Mouse (Mus musculus): ENCODE data around the gene Thy1. TPM values are rescaled to one million over a fixed set of nuclear protein-coding genes. Genes with fewer than 3 reads are reported as not detected.

The Thy1 gene
- polyA plus RNA-seq, 1 experiment from 2014 or later, result 13.0 TPM

- no peak overlapping the region for H3K27ac ChIP-seq (replicated peaks)
- ATAC-seq (ENCODE audit: low FRiP score), result no peak
- peaks cover 7% of the 10 kb centered on the region; the same call in 1 of the 2 replicates for H3K36me3 ChIP-seq
- no peak overlapping the region for H3K9ac ChIP-seq (replicated peaks)
- WGBS, result 56% methylated on average over 10 of the region's 10 CpGs
- H3K4me2 ChIP-seq, result no peak overlapping the region
- peaks cover 38% of the 10 kb centered on the region for H3K4me1 ChIP-seq
- no peak overlapping the region for H3K4me3 ChIP-seq (replicated peaks)
- H3K9me3 ChIP-seq (replicated peaks), result no peaks in the 10 kb centered on the region
- H3K27me3 ChIP-seq (replicated peaks), result peaks cover 25% of the 10 kb centered on the region
Observed at GRCm38 (mm10) chr9:44086960-44087359, 43.8 kb downstream of the Thy1 start.

GRCm38 (mm10) chr9:44087761-44088455, 44.7 kb downstream of the Thy1 start:
- Histone ChIP-seq H3K9ac (replicated peaks) (no peak overlapping the region), H3K4me3 (replicated peaks) (no peak overlapping the region), H3K4me1 (peaks cover 38% of the 10 kb centered on the region), H3K4me2 (no peak overlapping the region), H3K27ac (replicated peaks) (no peak overlapping the region), H3K27me3 (replicated peaks) (peaks cover 22% of the 10 kb centered on the region), H3K36me3 (peaks cover 10% of the 10 kb centered on the region; the same call in 1 of the 2 replicates), H3K9me3 (replicated peaks) (no peaks in the 10 kb centered on the region)
- ATAC-seq (ENCODE audit: low FRiP score), result no peak
- 20% methylated on average over 15 of the region's 15 CpGs for WGBS

- H3K4me2 ChIP-seq, result no peak overlapping the region
- H3K36me3 ChIP-seq, result peaks cover 10% of the 10 kb centered on the region; the same call in 1 of the 2 replicates
- WGBS, result 67% methylated on average over 12 of the region's 12 CpGs
- ATAC-seq (ENCODE audit: low FRiP score), result no peak
- peaks cover 32% of the 10 kb centered on the region for H3K4me1 ChIP-seq
- no peak overlapping the region for H3K4me3 ChIP-seq (replicated peaks)
- no peaks in the 10 kb centered on the region for H3K9me3 ChIP-seq (replicated peaks)
- no peak overlapping the region for H3K27ac ChIP-seq (replicated peaks)
- no peak overlapping the region for H3K9ac ChIP-seq (replicated peaks)
- H3K27me3 ChIP-seq (replicated peaks), result peaks cover 19% of the 10 kb centered on the region
Observed at GRCm38 (mm10) chr9:44088877-44089608, 45.9 kb downstream of the Thy1 start.

GRCm38 (mm10) chr9:44093612-44094503, 50.7 kb downstream of the Thy1 start:
- WGBS, result 26% methylated on average over 24 of the region's 24 CpGs
- peak overlapping the region; percentile 58 for H3K4me2 ChIP-seq

GRCm38 (mm10) chr9:44094737-44095136, 51.6 kb downstream of the Thy1 start:
- WGBS, result 92% methylated on average over 3 of the region's 3 CpGs

More at GRCm38 (mm10) chr9:44093612-44094503, 50.7 kb downstream of the Thy1 start:
- H3K9me3 ChIP-seq (replicated peaks), result no peaks in the 10 kb centered on the region
- peak; percentile 39; the same call in 1 of the 2 replicates for ATAC-seq (ENCODE audit: low FRiP score)
- peaks cover 12% of the 10 kb centered on the region for H3K4me1 ChIP-seq
- no peaks in the 10 kb centered on the region for H3K27me3 ChIP-seq (replicated peaks)
- H3K4me3 ChIP-seq (replicated peaks), result peak overlapping the region; percentile 31
- H3K27ac ChIP-seq (replicated peaks), result no peak overlapping the region
- H3K9ac ChIP-seq (replicated peaks), result peak overlapping the region; percentile 40; the same call in 1 of the 2 replicates
- H3K36me3 ChIP-seq, result peaks cover 10% of the 10 kb centered on the region; the same call in 1 of the 2 replicates

GRCm38 (mm10) chr9:44095781-44096180, 52.6 kb downstream of the Thy1 start:
- peaks cover 12% of the 10 kb centered on the region for H3K4me1 ChIP-seq
- H3K27ac ChIP-seq (replicated peaks), result no peak overlapping the region
- no peak for ATAC-seq (ENCODE audit: low FRiP score)
- H3K4me3 ChIP-seq (replicated peaks), result no peak overlapping the region
- peaks cover 9% of the 10 kb centered on the region; the same call in 1 of the 2 replicates for H3K36me3 ChIP-seq
- H3K9me3 ChIP-seq (replicated peaks), result no peaks in the 10 kb centered on the region
- 86% methylated on average over 9 of the region's 9 CpGs for WGBS
- no peaks in the 10 kb centered on the region for H3K27me3 ChIP-seq (replicated peaks)
- no peak overlapping the region for H3K4me2 ChIP-seq
- H3K9ac ChIP-seq (replicated peaks), result no peak overlapping the region

More at GRCm38 (mm10) chr9:44094737-44095136, 51.6 kb downstream of the Thy1 start:
- no peaks in the 10 kb centered on the region for H3K9me3 ChIP-seq (replicated peaks)
- H3K4me3 ChIP-seq (replicated peaks), result no peak overlapping the region
- H3K4me2 ChIP-seq, result no peak overlapping the region
- no peak overlapping the region for H3K9ac ChIP-seq (replicated peaks)
- H3K27me3 ChIP-seq (replicated peaks), result no peaks in the 10 kb centered on the region
- ATAC-seq (ENCODE audit: low FRiP score), result no peak
- H3K36me3 ChIP-seq, result peaks cover 10% of the 10 kb centered on the region; the same call in 1 of the 2 replicates
- H3K4me1 ChIP-seq, result peaks cover 12% of the 10 kb centered on the region
- no peak overlapping the region; the same call in 1 of the 2 replicates for H3K27ac ChIP-seq (replicated peaks)

- H3K36me3 ChIP-seq, result peaks cover 4% of the 10 kb centered on the region; the same call in 1 of the 2 replicates
- peak; percentile 51 for ATAC-seq (ENCODE audit: low FRiP score)
- H3K4me1 ChIP-seq, result peaks cover 12% of the 10 kb centered on the region
- WGBS, result 20% methylated on average over 9 of the region's 9 CpGs
- peak overlapping the region; percentile 60 for H3K27ac ChIP-seq (replicated peaks)
- no peaks in the 10 kb centered on the region for H3K9me3 ChIP-seq (replicated peaks)
- no peak overlapping the region for H3K9ac ChIP-seq (replicated peaks)
- H3K4me2 ChIP-seq, result no peak overlapping the region
- H3K27me3 ChIP-seq (replicated peaks), result no peaks in the 10 kb centered on the region
- H3K4me3 ChIP-seq (replicated peaks), result no peak overlapping the region
Observed at GRCm38 (mm10) chr9:44096536-44096935, 53.4 kb downstream of the Thy1 start.

Other genes starting within 250 kb of the Thy1 start
- gene Usp2, start 23.6 kb downstream of the Thy1 start, polyA plus RNA-seq (2015; fragmentation: Nextera tagmentation; extraction: Ambion mirVana), result 13.1 and 13.3 TPM in 2 replicates
- gene Mfrp, start 58.3 kb downstream of the Thy1 start, polyA plus RNA-seq (2015; fragmentation: Nextera tagmentation; extraction: Ambion mirVana), result 0.08 and 0.28 TPM in 2 replicates
- gene C1qtnf5, start 63.9 kb downstream of the Thy1 start, polyA plus RNA-seq (2015; fragmentation: Nextera tagmentation; extraction: Ambion mirVana), result 5.8 and 9.3 TPM in 2 replicates
- gene Gm49380, start 70.1 kb downstream of the Thy1 start, polyA plus RNA-seq (2015; fragmentation: Nextera tagmentation; extraction: Ambion mirVana), result 0.15 and 0.58 TPM in 2 replicates
- gene Rnf26, start 70.1 kb downstream of the Thy1 start, polyA plus RNA-seq (2015; fragmentation: Nextera tagmentation; extraction: Ambion mirVana), result 33.7 and 42.5 TPM in 2 replicates
- 17.3 and 22.6 TPM in 2 replicates for gene Mcam, start 91.1 kb downstream of the Thy1 start, polyA plus RNA-seq (2015; fragmentation: Nextera tagmentation; extraction: Ambion mirVana)
- gene Cbl, start 190.7 kb downstream of the Thy1 start, polyA plus RNA-seq (2015; fragmentation: Nextera tagmentation; extraction: Ambion mirVana), result 18.2 and 20.2 TPM in 2 replicates
- gene Ccdc153, start 197.3 kb downstream of the Thy1 start, polyA plus RNA-seq (2015; fragmentation: Nextera tagmentation; extraction: Ambion mirVana), result not detected in 2 replicates
- 0.61 and 0.65 TPM in 2 replicates for gene Pdzd3, start 208.1 kb downstream of the Thy1 start, polyA plus RNA-seq (2015; fragmentation: Nextera tagmentation; extraction: Ambion mirVana)
- 4.5 and 5.3 TPM in 2 replicates for gene Nlrx1, start 225.2 kb downstream of the Thy1 start, polyA plus RNA-seq (2015; fragmentation: Nextera tagmentation; extraction: Ambion mirVana)
- gene Abcg4, start 245.2 kb downstream of the Thy1 start, polyA plus RNA-seq (2015; fragmentation: Nextera tagmentation; extraction: Ambion mirVana), result 26.8 and 30.3 TPM in 2 replicates

Data from neural tube, embryonic 15.5 days (tissue).